Mouse (Mus musculus) forebrain, embryonic 14.5 days (tissue): ENCODE data around the gene C8a. TPM values are rescaled to one million over a fixed set of nuclear protein-coding genes. Genes with fewer than 3 reads are reported as not detected.

Experiments used
- ATAC-seq: fragments of 200-750 bp; cut with Nextera tagmentation; 2 replicates; pipeline ENCODE4 v1.8.0; 2017; ENCODE audit warnings: mild to moderate bottlenecking, moderate library complexity
- DNase-seq: peaks from one replicate; pipeline ENCODE4 v3.0.0-alpha.2; 2015; ENCODE audit warnings: low spot score
- H3K27ac ChIP-seq: fragments of 300-500 bp; sonication (generic); 2 replicates; pipeline ENCODE4 v1.5.1; 2014; ENCODE audit warnings: low read depth, mild to moderate bottlenecking, control low read depth, low read length, moderate library complexity
- H3K27me3 ChIP-seq: fragments of 300-500 bp; sonication (generic); replicated peaks from 2 replicates; pipeline ENCODE4 v1.6.1; 2014; ENCODE audit warnings: low read length, control low read depth, mixed read lengths; ENCODE audit not compliant: control insufficient read depth, insufficient read depth
- H3K36me3 ChIP-seq: fragments of 300-500 bp; sonication (generic); 2 replicates; pipeline ENCODE4 v1.6.1; 2014; ENCODE audit warnings: low read length, control low read depth; ENCODE audit not compliant: control insufficient read depth, insufficient read depth
- H3K4me1 ChIP-seq: fragments of 300-500 bp; sonication (generic); 2 replicates; pipeline ENCODE4 v1.6.1; 2014; ENCODE audit warnings: antibody characterized with exemption, low read length, control low read depth; ENCODE audit not compliant: control insufficient read depth, insufficient read depth
- H3K4me2 ChIP-seq: fragments of 300-500 bp; sonication (generic); 2 replicates; pipeline ENCODE4 v1.6.1; 2014; ENCODE audit warnings: mild to moderate bottlenecking, control low read depth, low read length
- H3K4me3 ChIP-seq: fragments of 300-500 bp; sonication (generic); 2 replicates; pipeline ENCODE4 v1.5.1; 2014; ENCODE audit warnings: low read depth, low read length, control low read depth
- H3K9ac ChIP-seq: fragments of 300-500 bp; sonication (generic); 2 replicates; pipeline ENCODE4 v1.6.1; 2014; ENCODE audit warnings: mild to moderate bottlenecking, low read length, control low read depth, moderate library complexity
- H3K9me3 ChIP-seq: fragments of 300-500 bp; sonication (generic); replicated peaks from 2 replicates; pipeline ENCODE4 v1.6.1; 2016; ENCODE audit warnings: low read length, control low read depth, mixed read lengths; ENCODE audit not compliant: control insufficient read depth
- WGBS: fragments of 180-500 bp; shearing (Covaris S2); extraction: QIAGEN DNeasy Blood & Tissue Kit; methylation state at CpG from one replicate; pipeline ENCODE4 v1.1.7; 2014; 5-methylcytosine and 5-hydroxymethylcytosine counted together
- polyA plus RNA-seq: library from polyadenylated mRNA; unstranded; fragments of >200 nt; fragmentation: Nextera tagmentation; extraction: Ambion mirVana; gene quantifications from 2 replicates; pipeline ENCODE4 v1.2.1, GENCODE M21; 2014

The C8a gene
- polyA plus RNA-seq, 1 experiment from 2014 or later = not detected

DNA sequence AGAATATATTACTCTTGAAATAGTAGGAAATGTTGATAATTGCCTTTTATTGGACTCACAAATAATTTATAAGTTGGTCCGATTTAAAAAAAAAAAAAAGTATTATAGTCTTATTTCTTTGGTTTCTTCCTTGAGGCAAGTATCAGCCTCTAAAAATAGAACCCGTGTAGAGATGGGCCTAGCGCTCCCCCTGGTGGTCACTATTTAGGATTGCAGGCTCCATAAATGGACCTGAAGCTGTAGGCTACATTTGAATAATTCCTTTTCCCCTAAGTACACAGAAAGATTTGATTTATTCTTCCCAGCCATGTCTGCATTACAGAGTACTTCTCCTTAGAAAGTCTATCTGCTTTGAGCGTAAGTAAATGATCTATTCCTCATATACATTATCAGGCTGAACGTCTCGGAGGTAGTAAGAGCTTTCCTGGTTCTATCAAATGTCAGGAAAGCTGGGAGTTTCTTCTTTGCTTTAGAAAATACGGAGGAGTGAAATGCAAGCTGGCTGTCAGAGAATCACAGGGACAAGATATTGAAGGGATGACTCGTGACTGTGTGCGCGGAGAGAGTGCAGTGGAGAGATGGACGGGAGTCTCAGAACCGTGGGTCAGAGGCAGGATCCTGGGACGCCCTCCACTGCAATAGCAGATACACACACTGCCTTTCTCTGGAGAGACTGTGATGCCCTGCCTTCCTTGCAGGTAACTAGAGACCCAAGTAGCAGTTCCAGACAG, 18.0 kb upstream of the C8a start:
- Histone ChIP-seq H3K27me3 (no peaks in the 10 kb centered on the region), H3K36me3 (no peaks in the 10 kb centered on the region), H3K4me1 (no peaks in the 10 kb centered on the region), H3K27ac (no peak overlapping the region), H3K9ac (no peak overlapping the region), H3K4me2 (no peak overlapping the region), H3K9me3 (no peaks in the 10 kb centered on the region; the same call in 1 of the 2 replicates), H3K4me3 (no peak overlapping the region)
- WGBS = 60% methylated on average over 13 of the region's 13 CpGs
- ATAC-seq (no peak), DNase-seq (peak; percentile 85)

GRCm38 (mm10) chr4:104893588-104893987, 17.4 kb upstream of the C8a start:
- H3K9ac ChIP-seq = no peak overlapping the region
- H3K27me3 ChIP-seq = no peaks in the 10 kb centered on the region

GRCm38 (mm10) chr4:104891708-104892107, 15.5 kb upstream of the C8a start:
- Histone ChIP-seq H3K4me2 (no peak overlapping the region), H3K27ac (no peak overlapping the region), H3K4me3 (no peak overlapping the region), H3K27me3 (no peaks in the 10 kb centered on the region), H3K9me3 (no peaks in the 10 kb centered on the region), H3K36me3 (no peaks in the 10 kb centered on the region), H3K9ac (no peak overlapping the region), H3K4me1 (no peaks in the 10 kb centered on the region; the same call in 1 of the 2 replicates)
- 86% methylated on average over 7 of the region's 7 CpGs for WGBS
- no peak for ATAC-seq
- no peak for DNase-seq

More at GRCm38 (mm10) chr4:104893588-104893987, 17.4 kb upstream of the C8a start:
- ATAC-seq (0 out of 2 replicates have a peak, but pooled peaks have one; percentile 20), DNase-seq (no peak)
- Histone ChIP-seq H3K4me3 (no peak overlapping the region), H3K4me2 (no peak overlapping the region), H3K27ac (no peak overlapping the region; the same call in 1 of the 2 replicates), H3K36me3 (no peaks in the 10 kb centered on the region), H3K4me1 (no peaks in the 10 kb centered on the region), H3K9me3 (no peaks in the 10 kb centered on the region; the same call in 1 of the 2 replicates)
- WGBS = 74% methylated on average over 5 of the region's 5 CpGs

DNA sequence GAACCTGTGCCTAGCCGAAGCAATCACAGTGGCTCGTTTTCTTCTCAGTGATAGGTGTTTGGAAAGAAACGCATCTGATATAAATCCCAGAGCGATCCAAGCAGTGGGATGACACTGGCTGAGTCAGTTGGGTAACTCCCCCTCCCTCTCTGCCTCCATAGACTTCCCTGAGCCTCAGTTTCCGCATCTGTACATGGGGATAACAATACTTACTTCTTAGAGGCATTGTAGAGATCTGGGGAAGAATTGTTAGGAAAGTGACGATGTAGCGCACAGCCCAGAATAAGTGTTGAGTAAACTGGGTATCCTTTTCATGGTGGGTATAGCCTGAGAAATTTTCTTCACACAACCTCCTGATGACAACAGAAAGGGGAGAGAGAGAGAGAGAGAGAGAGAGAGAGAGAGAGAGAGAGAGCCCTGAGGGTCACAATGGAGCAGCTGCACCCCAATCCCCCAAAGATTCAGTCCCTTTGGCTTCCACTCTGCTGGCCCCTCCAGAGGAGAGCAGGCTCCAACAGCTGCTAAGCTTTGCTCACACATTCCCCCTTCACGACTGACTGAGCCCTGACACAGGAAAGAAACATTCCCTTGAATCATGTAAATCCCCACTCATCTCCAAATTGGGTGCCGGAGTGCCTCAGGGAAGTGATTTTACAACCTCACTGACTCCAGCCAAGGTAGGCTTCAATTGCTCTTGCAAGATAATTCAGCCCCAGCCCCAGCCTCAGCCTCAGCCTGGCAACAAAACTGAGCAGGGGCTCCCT, 12.5 kb upstream of the C8a start:
- no peak for DNase-seq
- ATAC-seq = no peak
- no peak overlapping the region for H3K27ac ChIP-seq

GRCm38 (mm10) chr4:104887486-104887885, 11.3 kb upstream of the C8a start:
- no peak overlapping the region for H3K4me3 ChIP-seq
- 48% methylated on average over 9 of the region's 9 CpGs for WGBS
- no peaks in the 10 kb centered on the region for H3K36me3 ChIP-seq
- no peak for ATAC-seq
- H3K9ac ChIP-seq = no peak overlapping the region
- no peaks in the 10 kb centered on the region for H3K27me3 ChIP-seq
- H3K9me3 ChIP-seq = no peaks in the 10 kb centered on the region
- H3K4me2 ChIP-seq = no peak overlapping the region
- no peak for DNase-seq
- no peaks in the 10 kb centered on the region; the same call in 1 of the 2 replicates for H3K4me1 ChIP-seq
- no peak overlapping the region for H3K27ac ChIP-seq

More for the DNA sequence above, 12.5 kb upstream of the C8a start:
- Histone ChIP-seq H3K27me3 (no peaks in the 10 kb centered on the region), H3K9me3 (no peaks in the 10 kb centered on the region), H3K4me1 (no peaks in the 10 kb centered on the region; the same call in 1 of the 2 replicates), H3K36me3 (no peaks in the 10 kb centered on the region), H3K4me2 (no peak overlapping the region), H3K9ac (no peak overlapping the region), H3K4me3 (no peak overlapping the region)
- WGBS = 77% methylated on average over 9 of the region's 9 CpGs

- H3K4me2 ChIP-seq = no peak overlapping the region
- 54% methylated on average over 4 of the region's 4 CpGs for WGBS
- H3K4me1 ChIP-seq = no peaks in the 10 kb centered on the region; the same call in 1 of the 2 replicates
- no peaks in the 10 kb centered on the region for H3K36me3 ChIP-seq
- no peak overlapping the region for H3K27ac ChIP-seq
- H3K27me3 ChIP-seq = no peaks in the 10 kb centered on the region
- no peak for ATAC-seq
- no peak for DNase-seq
- no peak overlapping the region for H3K4me3 ChIP-seq
- no peak overlapping the region for H3K9ac ChIP-seq
- no peaks in the 10 kb centered on the region for H3K9me3 ChIP-seq
Observed at GRCm38 (mm10) chr4:104875832-104876231, 366 bp downstream of the C8a start.

DNA sequence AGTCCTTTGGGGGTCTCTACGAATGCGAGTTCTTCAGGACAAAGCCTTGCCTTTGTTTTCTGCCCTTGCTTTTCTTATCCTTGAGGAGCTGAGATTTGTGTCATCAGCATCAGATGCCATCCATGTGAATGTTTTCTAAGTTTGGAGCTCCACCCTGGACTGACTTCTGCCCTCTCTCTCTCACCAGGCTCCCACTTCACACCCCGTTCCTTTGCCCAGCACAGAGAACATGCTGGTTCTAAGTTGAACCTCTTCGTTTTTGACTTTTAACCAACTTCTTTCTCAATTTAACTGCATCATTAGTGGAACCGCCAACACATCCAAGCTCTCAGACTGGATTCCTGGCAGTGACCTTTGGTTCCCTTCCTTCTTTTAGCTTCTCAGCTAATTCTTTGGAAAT, 6.0 kb downstream of the C8a start:
- Histone ChIP-seq H3K36me3 (no peaks in the 10 kb centered on the region), H3K9ac (no peak overlapping the region), H3K4me3 (no peak overlapping the region), H3K27me3 (no peaks in the 10 kb centered on the region), H3K4me2 (no peak overlapping the region), H3K27ac (no peak overlapping the region), H3K4me1 (no peaks in the 10 kb centered on the region; the same call in 1 of the 2 replicates), H3K9me3 (no peaks in the 10 kb centered on the region)
- DNase-seq (no peak), ATAC-seq (no peak)
- WGBS = 88% methylated on average over 5 of the region's 5 CpGs

GRCm38 (mm10) chr4:104869581-104869980, 6.6 kb downstream of the C8a start:
- Histone ChIP-seq H3K4me3 (no peak overlapping the region), H3K36me3 (no peaks in the 10 kb centered on the region), H3K4me2 (no peak overlapping the region), H3K9ac (no peak overlapping the region), H3K4me1 (no peaks in the 10 kb centered on the region; the same call in 1 of the 2 replicates), H3K27me3 (no peaks in the 10 kb centered on the region), H3K27ac (no peak overlapping the region), H3K9me3 (no peaks in the 10 kb centered on the region)
- DNase-seq (no peak), ATAC-seq (no peak)

DNA sequence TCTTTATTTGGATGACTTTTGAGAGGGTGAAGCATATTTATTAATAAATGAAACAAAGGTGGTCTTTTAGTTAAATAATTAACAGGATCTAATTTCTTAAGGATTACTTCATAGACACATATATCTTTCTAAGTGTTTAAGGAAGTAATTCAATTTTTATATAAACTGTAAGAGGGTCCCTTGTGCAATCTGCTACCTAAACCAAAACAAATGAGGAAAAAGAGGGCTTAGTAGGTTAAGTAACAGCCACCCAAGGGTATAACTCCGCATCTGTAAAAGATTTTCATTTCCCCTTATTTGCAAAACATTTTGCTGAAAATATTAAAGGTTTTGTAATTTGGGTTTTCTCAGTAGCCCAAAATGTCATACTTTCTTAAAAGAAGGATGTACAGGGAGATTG, 11.8 kb downstream of the C8a start:
- H3K36me3 ChIP-seq = no peaks in the 10 kb centered on the region
- H3K4me3 ChIP-seq = no peak overlapping the region
- ATAC-seq (no peak), DNase-seq (no peak)
- no peaks in the 10 kb centered on the region for H3K4me1 ChIP-seq
- H3K4me2 ChIP-seq = no peak overlapping the region
- no peaks in the 10 kb centered on the region for H3K9me3 ChIP-seq
- WGBS = 93% methylated on average over 1 of the region's 1 CpGs
- no peak overlapping the region for H3K27ac ChIP-seq
- no peak overlapping the region for H3K9ac ChIP-seq
- no peaks in the 10 kb centered on the region for H3K27me3 ChIP-seq
